Mouse (Mus musculus) neural tube, embryonic 13.5 days (tissue): ENCODE measurements around the gene Pla2g4c. TPM values are rescaled to one million over a fixed set of nuclear protein-coding genes. Genes with fewer than 3 reads are reported as not detected.
"Not testable (repeated sequence)": the region's sequence is repeated elsewhere in the genome, so short reads cannot be mapped to it uniquely, and the experiment has no call there.

Source experiments
- ATAC-seq: fragments of 200-750 bp; cut with Nextera tagmentation; 2 replicates; pipeline ENCODE4 v1.8.0; 2017; ENCODE audit warnings: low read depth, mild to moderate bottlenecking, moderate TSS enrichment, moderate library complexity
- H3K27ac ChIP-seq: fragments of 300-500 bp; sonication (generic); replicated peaks from 2 replicates; pipeline ENCODE4 v1.5.1; 2015; ENCODE audit warnings: moderate library complexity, mild to moderate bottlenecking, inconsistent platforms
- H3K27me3 ChIP-seq: fragments of 300-500 bp; sonication (generic); 2 replicates; pipeline ENCODE4 v1.6.1; 2015; ENCODE audit warnings: mild to moderate bottlenecking, inconsistent platforms
- H3K36me3 ChIP-seq: fragments of 300-500 bp; sonication (generic); 2 replicates; pipeline ENCODE4 v1.6.1; 2015; ENCODE audit warnings: mild to moderate bottlenecking, inconsistent platforms
- H3K4me1 ChIP-seq: fragments of 300-500 bp; sonication (generic); replicated peaks from 2 replicates; pipeline ENCODE4 v1.6.1; 2015; ENCODE audit warnings: inconsistent platforms
- H3K4me2 ChIP-seq: fragments of 300-500 bp; sonication (generic); 2 replicates; pipeline ENCODE4 v1.6.1; 2015; ENCODE audit warnings: inconsistent platforms, mild to moderate bottlenecking, moderate library complexity
- H3K4me3 ChIP-seq: fragments of 300-500 bp; sonication (generic); 2 replicates; pipeline ENCODE4 v1.5.1; 2015; ENCODE audit warnings: mild to moderate bottlenecking, inconsistent platforms
- H3K9ac ChIP-seq: fragments of 300-500 bp; sonication (generic); 2 replicates; pipeline ENCODE4 v1.6.1; 2015; ENCODE audit warnings: moderate library complexity, mild to moderate bottlenecking, inconsistent platforms
- H3K9me3 ChIP-seq: fragments of 300-500 bp; sonication (generic); 2 replicates; pipeline ENCODE4 v1.6.1; 2016; ENCODE audit warnings: inconsistent platforms
- WGBS: fragments of 180-500 bp; shearing (Covaris S2); methylation state at CpG from one replicate; pipeline ENCODE4 v1.1.7; 2015; 5-methylcytosine and 5-hydroxymethylcytosine counted together
- polyA plus RNA-seq: library from polyadenylated mRNA; unstranded; fragments of >200 nt; fragmentation: Nextera tagmentation; extraction: Ambion mirVana; gene quantifications from 2 replicates; pipeline ENCODE4 v1.2.1, GENCODE M21; 2015

The Pla2g4c gene
- polyA plus RNA-seq = 0.47 and 0.99 TPM in 2 replicates

DNA sequence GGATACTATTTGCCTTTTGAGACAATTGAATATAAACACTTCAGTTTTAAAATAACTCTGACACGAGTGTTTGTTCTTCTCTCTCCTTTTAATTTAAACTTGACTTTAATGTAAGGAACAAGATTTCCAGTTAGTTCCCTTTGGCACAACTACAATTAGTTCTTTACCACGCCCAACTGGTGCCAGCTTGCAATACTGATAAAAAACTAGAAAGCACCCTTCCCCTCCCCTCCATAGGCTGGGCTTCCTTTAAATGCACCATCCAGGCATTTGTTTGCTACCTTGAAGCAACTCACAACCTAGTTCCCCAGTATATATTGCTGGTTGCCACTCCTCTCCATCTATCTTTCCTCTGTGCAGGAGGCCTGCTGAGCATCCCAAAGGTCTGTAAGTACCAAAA, at the start of gene Pla2g4c:
Gene Pla2g4c (plus strand): TSS at position 340 of the 400 bp plus-strand sequence.
- H3K9ac ChIP-seq = no peak within 1 kb of the TSS
- no peaks in the 10 kb centered on the region for H3K27me3 ChIP-seq
- ATAC-seq = no peak
- H3K4me3 ChIP-seq = no peak within 1 kb of the TSS
- no peaks in the 10 kb centered on the region for H3K36me3 ChIP-seq
- WGBS = 86% methylated on average over 2 of the region's 2 CpGs
- H3K9me3 ChIP-seq = no peaks in the 10 kb centered on the region
- H3K4me2 ChIP-seq = no peak within 1 kb of the TSS
- no peak within 1 kb of the TSS for H3K27ac ChIP-seq
- no peaks in the 10 kb centered on the region for H3K4me1 ChIP-seq

DNA sequence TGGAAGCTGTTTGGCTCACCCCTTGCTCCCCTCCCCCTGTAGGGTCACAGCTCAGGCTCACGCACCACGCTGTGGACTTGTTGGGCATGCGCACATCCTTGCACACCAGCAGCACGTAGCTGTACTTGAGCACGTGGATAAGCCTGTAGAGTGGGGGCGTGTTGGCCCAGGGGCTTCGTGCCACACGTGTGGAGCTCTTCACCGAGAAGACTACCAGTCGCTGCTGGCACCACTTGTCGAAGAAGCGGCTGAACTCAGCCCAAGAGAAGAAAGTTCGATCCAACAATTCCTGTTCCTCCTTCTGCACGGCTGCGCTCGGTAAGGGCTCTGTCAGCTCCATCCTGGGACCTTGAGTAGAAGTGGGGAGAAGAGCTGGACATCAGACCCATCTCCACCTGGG, 47.4 kb upstream of the Pla2g4c start, which contains the start of gene Lig1:
Gene Lig1 (plus strand): TSS at position 203 of the 400 bp plus-strand sequence.
- H3K9me3 ChIP-seq = no peaks in the 10 kb centered on the region
- no peaks in the 10 kb centered on the region for H3K27me3 ChIP-seq
- peaks cover 42% of the 10 kb centered on the region for H3K36me3 ChIP-seq
- H3K4me2 ChIP-seq = peak within 1 kb of the TSS; percentile 76
- H3K27ac ChIP-seq = peak within 1 kb of the TSS; percentile 88
- WGBS = 96% methylated on average over 16 of the region's 16 CpGs
- H3K4me1 ChIP-seq = peaks cover 7% of the 10 kb centered on the region
- peak within 1 kb of the TSS; percentile 61 for H3K4me3 ChIP-seq
- ATAC-seq = no peak
- H3K9ac ChIP-seq = peak within 1 kb of the TSS; percentile 86

DNA sequence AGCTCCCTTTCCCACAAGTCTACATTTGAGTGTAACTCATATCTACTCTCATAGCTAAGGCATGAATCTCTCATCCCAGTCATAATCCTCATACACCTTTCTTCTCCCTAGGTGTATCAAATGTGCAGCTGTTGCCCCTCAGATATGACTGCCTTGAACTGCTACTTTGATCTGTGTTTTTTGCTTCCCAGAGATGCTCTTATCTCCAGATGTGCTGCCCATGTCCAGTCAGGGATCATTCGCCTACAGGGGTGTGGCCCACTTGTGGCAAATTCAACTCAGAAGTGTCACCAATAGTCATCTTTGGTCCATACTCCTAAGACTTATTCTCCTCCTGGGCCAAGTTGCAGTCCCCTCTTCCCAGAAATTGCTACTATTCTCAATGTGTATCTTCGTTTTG, 46.6 kb upstream of the Pla2g4c start:
- peak; percentile 2 for ATAC-seq
- 31% methylated on average over 2 of the region's 2 CpGs for WGBS

DNA sequence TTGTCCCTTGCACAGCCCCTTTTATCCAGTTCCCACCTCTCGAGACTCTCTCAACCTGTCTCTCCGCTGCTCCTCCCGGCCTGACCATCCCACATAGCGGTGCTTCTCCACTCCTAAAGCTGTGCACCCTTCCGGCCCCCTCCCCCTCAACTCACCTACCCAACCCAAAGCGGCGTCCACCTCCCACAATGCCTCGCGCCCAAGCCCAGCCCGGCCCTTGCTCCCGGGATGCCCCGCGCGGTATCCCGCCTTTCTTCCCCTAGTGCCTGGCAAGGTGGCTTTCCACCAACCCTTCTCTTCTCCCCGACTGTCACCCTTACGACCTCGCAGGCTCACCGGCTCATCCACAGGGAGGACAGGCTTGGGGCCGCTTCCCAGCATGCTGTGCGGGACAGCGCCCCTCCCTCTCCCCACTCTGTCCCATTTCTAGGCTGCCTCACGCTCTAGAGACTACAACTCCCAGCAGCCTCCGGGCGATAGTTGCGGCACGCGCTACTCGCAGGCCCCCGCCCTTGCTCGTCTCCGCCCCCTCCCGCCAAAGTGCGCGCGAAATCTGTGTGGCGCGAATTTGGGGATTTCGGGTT, 46.1 kb upstream of the Pla2g4c start, which contains the start of gene Zswim9:
Gene Zswim9 (minus strand): TSS at position 414 of the 584 bp plus-strand sequence.
- no peaks in the 10 kb centered on the region for H3K27me3 ChIP-seq
- H3K9ac ChIP-seq = peak within 1 kb of the TSS; percentile 86
- WGBS = 1% methylated on average over 39 of the region's 39 CpGs
- peak within 1 kb of the TSS; percentile 61 for H3K4me3 ChIP-seq
- H3K27ac ChIP-seq = peak within 1 kb of the TSS; percentile 88
- H3K9me3 ChIP-seq = no peaks in the 10 kb centered on the region
- ATAC-seq = peak; percentile 98
- H3K4me1 ChIP-seq = peaks cover 7% of the 10 kb centered on the region
- peaks cover 46% of the 10 kb centered on the region for H3K36me3 ChIP-seq
- H3K4me2 ChIP-seq = peak within 1 kb of the TSS; percentile 76

More for the DNA sequence above, 46.6 kb upstream of the Pla2g4c start:
- peaks cover 46% of the 10 kb centered on the region for H3K36me3 ChIP-seq
- no peaks in the 10 kb centered on the region for H3K9me3 ChIP-seq
- H3K4me3 ChIP-seq = peak overlapping the region; percentile 61
- H3K9ac ChIP-seq = peak overlapping the region; percentile 86
- peaks cover 7% of the 10 kb centered on the region for H3K4me1 ChIP-seq
- H3K27ac ChIP-seq = peak overlapping the region; percentile 88; the same call in 1 of the 2 replicates
- peak overlapping the region; percentile 76 for H3K4me2 ChIP-seq
- no peaks in the 10 kb centered on the region for H3K27me3 ChIP-seq

DNA sequence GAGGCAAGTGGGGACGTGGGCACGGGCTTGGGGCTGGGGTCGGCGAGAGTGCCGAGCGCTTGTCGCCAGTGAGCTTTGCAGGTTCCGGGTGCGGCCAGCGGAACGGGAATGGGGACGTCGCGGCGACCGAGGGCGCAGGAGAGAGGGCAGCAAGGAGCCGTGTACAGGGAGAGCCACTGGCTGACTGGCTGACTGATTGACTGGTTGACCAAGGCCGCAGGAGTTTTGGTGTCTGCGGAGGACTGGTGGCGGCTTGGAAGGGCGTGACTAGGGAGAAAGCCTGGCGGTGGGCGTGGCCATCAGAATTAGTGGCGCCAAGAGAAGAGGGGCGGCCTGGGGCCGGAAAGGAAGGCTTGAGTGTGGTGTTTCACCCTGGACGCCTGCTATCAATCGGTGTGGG, 45.5 kb upstream of the Pla2g4c start:
- H3K27me3 ChIP-seq, H3K4me1 ChIP-seq, H3K9me3 ChIP-seq: not testable (repeated sequence)
- peak overlapping the region; percentile 88; the same call in 1 of the 2 replicates for H3K27ac ChIP-seq
- WGBS = under 1% methylated on average over 17 of the region's 29 CpGs
- peak; percentile 80 for ATAC-seq
- peak overlapping the region; percentile 86 for H3K9ac ChIP-seq
- peak overlapping the region; percentile 76 for H3K4me2 ChIP-seq
- H3K4me3 ChIP-seq = peak overlapping the region; percentile 61
- H3K36me3 ChIP-seq = peaks cover 44% of the 10 kb centered on the region

DNA sequence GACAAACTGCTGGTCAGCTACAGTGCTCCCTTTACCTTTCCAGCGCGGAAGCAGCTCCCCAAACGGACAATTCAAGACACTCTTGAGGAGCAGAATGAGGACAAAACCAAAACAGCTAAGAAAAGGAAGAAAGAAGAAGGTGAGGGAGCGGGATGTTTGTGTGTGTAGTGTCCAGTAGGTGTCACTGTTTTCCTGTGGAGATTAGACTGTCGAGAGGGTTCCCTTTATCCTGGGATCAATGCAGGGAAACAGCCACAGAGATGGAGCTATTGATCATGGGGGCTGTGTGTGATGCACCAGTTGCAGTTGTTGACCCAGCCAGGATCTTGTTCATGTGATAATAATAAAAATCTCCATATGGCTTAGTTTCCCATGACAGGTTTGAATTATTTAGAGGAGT, 35.8 kb upstream of the Pla2g4c start:
- peaks cover 73% of the 10 kb centered on the region for H3K36me3 ChIP-seq
- H3K9me3 ChIP-seq = no peaks in the 10 kb centered on the region
- no peaks in the 10 kb centered on the region for H3K27me3 ChIP-seq
- ATAC-seq = peak; percentile 61; the same call in 1 of the 2 replicates
- no peak overlapping the region for H3K27ac ChIP-seq
- no peak overlapping the region for H3K4me3 ChIP-seq
- no peak overlapping the region for H3K9ac ChIP-seq
- 45% methylated on average over 5 of the region's 5 CpGs for WGBS
- no peaks in the 10 kb centered on the region for H3K4me1 ChIP-seq
- H3K4me2 ChIP-seq = no peak overlapping the region

DNA sequence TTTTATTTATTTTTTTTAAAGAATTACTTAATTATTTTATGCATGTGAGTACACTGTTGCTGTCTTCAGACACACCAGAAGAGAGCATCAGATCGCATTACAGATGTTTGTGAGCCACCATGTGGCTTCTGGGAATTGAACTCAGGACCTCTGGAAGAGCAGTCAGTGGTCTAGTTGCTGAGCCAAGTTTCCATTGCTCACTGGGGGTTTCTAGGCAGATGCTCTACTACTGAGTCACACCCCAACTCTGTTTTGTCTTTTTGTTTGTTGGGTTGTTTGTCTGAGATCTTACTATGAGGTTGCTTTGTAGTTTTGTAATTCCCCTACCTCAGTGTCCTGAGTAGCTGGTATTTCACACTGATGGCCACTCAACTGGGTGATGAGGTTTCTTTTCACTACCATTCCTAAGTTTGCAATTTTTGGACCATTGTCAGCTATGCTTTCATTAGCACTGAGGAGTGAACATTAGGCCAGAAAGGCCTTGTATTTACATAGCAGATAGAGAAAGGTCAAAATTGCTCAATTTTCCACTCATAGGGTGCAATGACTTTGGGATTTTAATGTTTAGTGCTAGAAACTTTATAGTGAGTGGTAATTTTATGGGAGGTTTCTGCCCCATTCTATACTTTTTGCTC, 34.3 kb upstream of the Pla2g4c start:
- Histone ChIP-seq H3K4me3 (no peak overlapping the region), H3K36me3 (peaks cover 76% of the 10 kb centered on the region), H3K27me3 (no peaks in the 10 kb centered on the region), H3K9ac (no peak overlapping the region), H3K27ac (no peak overlapping the region), H3K9me3 (no peaks in the 10 kb centered on the region), H3K4me1 (no peaks in the 10 kb centered on the region), H3K4me2 (no peak overlapping the region)
- WGBS = 91% methylated on average over 1 of the region's 1 CpGs
- no peak for ATAC-seq

DNA sequence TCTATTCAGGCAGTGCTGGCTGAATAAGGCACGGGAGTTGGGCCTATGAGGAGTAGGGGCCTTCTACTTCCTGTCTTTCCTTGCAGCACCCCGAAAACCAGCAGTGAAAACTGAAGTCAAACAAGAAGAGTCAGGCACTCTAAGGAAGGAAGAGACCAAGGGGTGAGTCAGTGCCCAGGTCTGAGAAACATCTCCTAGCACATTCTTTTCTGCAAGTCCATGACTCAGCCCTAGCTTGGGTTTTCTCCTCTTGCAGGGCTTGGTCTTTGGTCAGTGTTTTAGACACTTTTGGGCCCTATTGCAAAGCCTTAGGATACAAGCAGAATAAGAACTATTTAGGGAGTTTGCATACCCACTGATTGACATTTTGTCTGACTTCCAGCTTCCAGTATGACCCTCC, 33.1 kb upstream of the Pla2g4c start:
- WGBS = 90% methylated on average over 2 of the region's 2 CpGs
- Histone ChIP-seq H3K27me3 (no peaks in the 10 kb centered on the region), H3K4me2 (no peak overlapping the region), H3K36me3 (peaks cover 76% of the 10 kb centered on the region), H3K9ac (no peak overlapping the region), H3K4me1 (no peaks in the 10 kb centered on the region), H3K4me3 (no peak overlapping the region), H3K9me3 (no peaks in the 10 kb centered on the region), H3K27ac (no peak overlapping the region)
- no peak for ATAC-seq

DNA sequence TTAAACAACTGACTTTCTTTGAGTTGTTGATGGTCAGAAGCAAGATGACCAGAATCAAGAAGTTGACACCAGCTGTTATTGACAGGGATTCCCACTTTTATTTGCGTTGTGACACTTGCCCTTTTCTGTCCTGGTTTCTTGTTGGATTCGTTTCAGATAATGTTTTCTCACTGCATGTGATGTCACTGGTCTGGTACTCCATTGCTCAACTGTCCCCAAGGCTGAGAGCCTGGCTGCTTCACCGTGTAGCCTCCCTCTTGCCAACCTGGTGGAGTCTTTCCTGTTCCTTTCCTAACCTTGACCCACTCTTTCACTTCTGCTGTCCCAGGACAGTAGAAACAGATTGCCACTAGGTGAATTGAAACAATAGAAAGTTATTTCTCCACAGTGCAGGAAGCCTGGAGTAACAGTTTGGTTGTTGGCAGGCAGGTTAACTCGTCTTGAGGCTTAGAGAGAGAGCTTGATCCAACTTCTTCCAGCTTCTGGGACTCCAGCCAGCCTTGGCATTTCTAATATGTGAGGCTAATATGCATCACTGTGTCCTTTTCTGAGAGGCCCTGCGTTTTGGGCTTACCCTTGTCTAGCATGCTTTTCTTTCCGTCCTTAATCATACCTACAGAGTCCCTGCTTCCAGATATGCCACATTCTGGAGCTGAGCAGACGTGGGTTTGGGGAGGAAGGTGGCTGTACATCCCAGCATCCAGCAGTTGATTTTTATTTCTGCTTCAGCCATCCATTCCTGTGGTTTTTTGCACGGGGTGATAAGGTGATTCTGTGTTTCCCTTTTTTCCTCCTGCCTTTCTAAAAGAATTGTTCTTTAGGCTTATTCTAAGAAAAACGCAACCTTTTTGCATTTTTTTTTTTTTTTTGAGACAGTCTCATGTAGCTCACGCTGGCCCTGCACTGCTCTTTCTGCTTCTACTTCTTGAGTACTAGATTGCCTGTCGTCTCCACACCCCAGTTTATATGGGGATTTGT, 30.3 kb upstream of the Pla2g4c start:
- H3K9ac ChIP-seq = no peak overlapping the region
- peaks cover 89% of the 10 kb centered on the region for H3K36me3 ChIP-seq
- H3K4me3 ChIP-seq = no peak overlapping the region
- H3K4me2 ChIP-seq = no peak overlapping the region
- no peaks in the 10 kb centered on the region for H3K27me3 ChIP-seq
- WGBS = 89% methylated on average over 11 of the region's 11 CpGs
- no peaks in the 10 kb centered on the region for H3K4me1 ChIP-seq
- no peaks in the 10 kb centered on the region for H3K9me3 ChIP-seq
- no peak overlapping the region for H3K27ac ChIP-seq
- no peak for ATAC-seq

DNA sequence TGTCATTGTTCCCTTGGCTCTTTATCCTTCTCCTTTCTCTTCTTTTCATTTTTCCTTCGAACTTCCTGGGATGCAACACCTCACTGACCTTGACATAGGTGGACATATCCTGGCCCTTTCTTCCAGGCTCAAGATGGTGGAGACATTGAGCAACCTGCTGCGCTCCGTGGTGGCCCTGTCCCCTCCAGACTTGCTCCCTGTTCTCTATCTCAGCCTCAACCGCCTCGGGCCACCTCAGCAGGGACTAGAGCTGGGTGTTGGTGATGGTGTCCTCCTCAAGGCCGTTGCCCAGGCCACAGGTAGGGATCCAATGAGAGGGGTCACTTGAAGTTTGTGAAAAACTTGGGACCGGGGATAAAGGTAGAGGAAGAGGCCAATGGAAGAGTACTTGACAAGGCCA, 29.2 kb upstream of the Pla2g4c start:
- H3K4me1 ChIP-seq = no peaks in the 10 kb centered on the region
- H3K9me3 ChIP-seq = no peaks in the 10 kb centered on the region
- H3K27me3 ChIP-seq = no peaks in the 10 kb centered on the region
- no peak overlapping the region for H3K4me3 ChIP-seq
- H3K9ac ChIP-seq = no peak overlapping the region
- H3K36me3 ChIP-seq = peaks cover 93% of the 10 kb centered on the region
- no peak for ATAC-seq
- no peak overlapping the region for H3K4me2 ChIP-seq
- H3K27ac ChIP-seq = no peak overlapping the region
- 92% methylated on average over 7 of the region's 7 CpGs for WGBS

DNA sequence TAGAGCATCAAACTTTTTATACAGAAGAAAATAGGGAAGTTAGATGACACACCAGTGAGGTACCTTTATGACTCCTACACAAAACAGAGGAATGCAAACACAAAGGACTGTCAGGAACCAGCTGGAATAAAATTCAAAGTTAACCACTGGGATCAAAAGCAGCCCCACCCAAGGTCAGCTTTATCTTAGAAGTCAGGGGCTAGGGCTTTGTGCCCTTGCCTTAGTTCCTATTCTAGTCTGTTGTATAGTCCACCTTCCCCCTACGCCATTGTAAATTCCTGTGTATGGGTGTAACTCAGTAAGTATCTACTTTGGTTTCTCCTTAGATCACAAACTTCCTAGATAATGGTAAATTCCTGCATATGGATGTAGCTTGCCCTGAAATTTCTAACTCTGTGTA, 26.8 kb upstream of the Pla2g4c start:
- WGBS = 90% methylated on average over 1 of the region's 1 CpGs
- Histone ChIP-seq H3K4me1 (no peaks in the 10 kb centered on the region), H3K4me3 (no peak overlapping the region), H3K27me3 (no peaks in the 10 kb centered on the region), H3K27ac (no peak overlapping the region), H3K9ac (no peak overlapping the region), H3K9me3 (no peaks in the 10 kb centered on the region), H3K4me2 (no peak overlapping the region), H3K36me3 (peaks cover 96% of the 10 kb centered on the region)
- no peak for ATAC-seq

DNA sequence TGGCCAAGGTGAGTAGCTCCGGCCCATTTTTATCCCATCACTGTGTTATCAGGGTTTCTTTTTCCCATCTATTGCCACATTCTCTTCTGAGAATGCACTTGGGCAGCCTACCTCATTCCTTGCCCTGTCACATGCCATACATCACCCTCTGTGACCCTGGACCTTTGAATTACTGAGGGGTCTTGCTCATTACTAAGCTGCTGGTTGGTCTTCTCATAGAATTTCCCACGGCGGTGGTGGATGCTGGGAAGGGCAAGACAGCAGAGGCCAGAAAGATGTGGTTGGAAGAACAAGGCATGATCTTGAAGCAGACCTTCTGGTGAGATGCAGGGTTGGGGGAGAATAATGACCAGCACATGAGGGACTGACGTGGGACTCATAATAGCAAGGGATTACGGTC, 25.6 kb upstream of the Pla2g4c start:
- WGBS = 94% methylated on average over 5 of the region's 5 CpGs
- Histone ChIP-seq H3K9me3 (no peaks in the 10 kb centered on the region), H3K27me3 (no peaks in the 10 kb centered on the region), H3K27ac (no peak overlapping the region), H3K36me3 (peaks cover 98% of the 10 kb centered on the region), H3K4me2 (no peak overlapping the region), H3K9ac (no peak overlapping the region), H3K4me3 (no peak overlapping the region), H3K4me1 (no peaks in the 10 kb centered on the region)
- ATAC-seq = no peak
